Mouse (Mus musculus): ENCODE data around the gene 1700013F07Rik. TPM values are rescaled to one million over a fixed set of nuclear protein-coding genes. Genes with fewer than 3 reads are reported as not detected.
"Not testable (repeated sequence)": the region's sequence is repeated elsewhere in the genome, so short reads cannot be mapped to it uniquely, and the experiment has no call there.

1700013F07Rik gene
- polyA plus RNA-seq, 1 experiment from 2014 or later: not detected

DNA sequence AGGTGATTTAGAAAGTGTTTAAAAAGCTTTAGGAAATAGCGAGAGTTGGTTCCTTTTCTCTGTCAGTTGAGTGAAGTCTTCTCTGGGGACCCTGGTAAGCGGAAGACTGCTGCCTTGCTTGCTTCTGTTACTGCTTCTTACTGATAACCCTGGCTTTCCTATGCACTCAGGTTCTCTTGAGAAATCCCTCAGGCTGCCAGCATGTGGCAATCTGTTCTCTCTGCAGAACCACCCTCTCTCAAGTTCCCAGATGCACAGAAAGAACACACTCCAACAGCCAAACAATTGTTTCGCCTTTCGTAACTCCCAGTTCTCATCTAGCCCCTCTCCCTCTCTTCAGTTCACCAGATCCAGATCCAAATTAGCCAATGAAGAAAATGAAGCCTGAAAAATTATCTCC, 23.9 kb downstream of the 1700013F07Rik start:
- Histone ChIP-seq H3K4me2 (replicated peaks) (no peak overlapping the region), H3K36me3 (peaks cover 30% of the 10 kb centered on the region), H3K9me3 (no peaks in the 10 kb centered on the region), H3K27me3 (replicated peaks) (no peaks in the 10 kb centered on the region), H3K27ac (no peak overlapping the region), H3K4me1 (peaks cover 13% of the 10 kb centered on the region; the same call in 1 of the 2 replicates), H3K4me3 (no peak overlapping the region), H3K9ac (no peak overlapping the region)
- 96% methylated on average over 4 of the region's 4 CpGs for WGBS
- ATAC-seq (ENCODE audit: low FRiP score, low read depth): no peak

DNA sequence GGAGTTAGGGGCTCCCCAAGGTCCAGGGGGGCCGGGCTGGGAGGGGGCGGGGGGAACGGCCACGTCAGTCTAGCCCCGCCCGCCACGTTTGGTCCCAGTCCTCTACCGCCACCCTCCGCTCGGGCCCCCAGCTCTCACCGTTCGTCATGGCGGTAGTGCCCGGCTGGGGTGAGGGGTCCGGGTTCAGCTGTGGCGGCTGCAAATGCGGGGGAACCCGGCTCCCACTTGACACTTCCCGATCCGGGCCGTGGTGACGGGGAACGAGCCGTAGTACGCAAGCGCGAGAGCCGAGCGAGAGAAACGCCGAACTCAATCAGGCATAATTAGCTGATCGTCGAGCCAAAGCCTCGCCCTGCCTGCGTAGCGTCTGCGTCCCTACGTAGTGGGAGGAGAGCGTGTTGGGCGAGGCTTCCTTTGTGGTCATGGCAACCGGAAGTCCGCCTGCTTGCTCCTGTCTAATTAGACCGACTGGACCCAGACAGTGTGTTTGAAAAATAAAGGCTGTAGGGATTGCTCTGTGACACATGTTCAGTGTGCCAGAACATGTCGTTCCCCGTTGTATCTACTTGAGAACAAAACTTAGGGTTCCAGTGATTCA, 28.3 kb downstream of the 1700013F07Rik start, which contains the start of gene Tmem167b:
TSS of gene Tmem167b (minus strand) at position 334 of the 598 bp plus-strand sequence.
- WGBS: under 1% methylated on average over 45 of the region's 45 CpGs
- Histone ChIP-seq H3K4me3 (peak within 1 kb of the TSS; percentile 69), H3K27me3 (replicated peaks) (no peaks in the 10 kb centered on the region), H3K4me1 (peaks cover 17% of the 10 kb centered on the region), H3K9ac (peak within 1 kb of the TSS; percentile 73), H3K27ac (peak within 1 kb of the TSS; percentile 74), H3K4me2 (replicated peaks) (peak within 1 kb of the TSS; percentile 58), H3K36me3 (peaks cover 24% of the 10 kb centered on the region), H3K9me3 (no peaks in the 10 kb centered on the region)
- peak; percentile 99 for ATAC-seq (ENCODE audit: low FRiP score, low read depth)

DNA sequence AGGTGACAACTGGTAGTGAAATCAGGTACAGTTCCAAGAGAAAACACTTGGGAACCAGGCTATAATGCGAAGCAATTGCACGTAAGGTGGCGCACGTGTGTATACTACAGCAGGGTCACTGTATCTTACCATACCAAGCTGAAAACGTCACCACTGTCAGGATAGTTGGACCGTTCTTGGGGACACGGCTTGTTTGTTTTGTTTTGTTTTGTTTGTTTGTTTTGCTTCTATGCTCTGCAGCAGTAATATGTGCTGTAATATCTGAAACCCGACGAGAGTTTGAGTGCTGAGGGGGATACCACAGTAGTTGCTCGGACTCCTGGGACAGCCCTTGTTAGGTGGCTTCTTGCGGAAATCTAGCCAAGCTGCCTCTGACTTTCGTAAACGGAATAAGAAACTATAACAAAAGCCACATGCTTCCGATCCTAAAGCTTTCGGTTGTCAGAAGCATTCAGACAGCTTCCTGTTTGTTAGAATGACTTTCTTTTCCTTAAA, 28.9 kb downstream of the 1700013F07Rik start:
- Histone ChIP-seq H3K36me3 (peaks cover 20% of the 10 kb centered on the region), H3K27ac (peak overlapping the region; percentile 17; the same call in 1 of the 2 replicates), H3K4me2 (replicated peaks) (peak overlapping the region; percentile 58), H3K4me1 (peaks cover 17% of the 10 kb centered on the region), H3K9me3 (no peaks in the 10 kb centered on the region), H3K4me3 (peak overlapping the region; percentile 69), H3K9ac (0 out of 2 replicates have a peak overlapping the region, but pooled peaks have one; percentile 2), H3K27me3 (replicated peaks) (no peaks in the 10 kb centered on the region)
- 15% methylated on average over 15 of the region's 15 CpGs for WGBS
- ATAC-seq (ENCODE audit: low FRiP score, low read depth): peak; percentile 58

DNA sequence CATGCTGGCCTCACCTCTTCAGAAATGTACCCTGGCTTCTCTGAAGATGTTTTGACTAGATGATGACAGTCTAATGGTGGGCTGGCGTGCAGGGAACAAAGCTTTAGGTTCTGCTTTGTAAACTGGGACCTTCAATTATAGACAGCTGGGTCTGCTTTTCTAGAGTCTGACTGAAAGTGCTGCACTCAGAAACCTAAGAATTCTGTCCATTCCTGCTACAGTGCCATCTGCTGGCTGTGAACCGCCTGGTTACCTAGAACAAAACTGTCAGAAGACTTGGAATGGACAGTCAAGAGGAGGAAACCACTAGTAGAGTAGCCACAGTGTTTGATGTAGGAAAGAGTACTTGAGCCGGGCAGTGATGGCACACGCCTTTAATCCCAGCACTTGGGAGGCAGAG, 29.4 kb downstream of the 1700013F07Rik start:
- peak overlapping the region; percentile 58 for H3K4me2 ChIP-seq (replicated peaks)
- H3K36me3 ChIP-seq: peaks cover 15% of the 10 kb centered on the region
- 0 out of 2 replicates have a peak, but pooled peaks have one; percentile 3 for ATAC-seq (ENCODE audit: low FRiP score, low read depth)
- no peaks in the 10 kb centered on the region for H3K9me3 ChIP-seq
- peak overlapping the region; percentile 69; the same call in 1 of the 2 replicates for H3K4me3 ChIP-seq
- peak overlapping the region; percentile 17; the same call in 1 of the 2 replicates for H3K27ac ChIP-seq
- WGBS: 8% methylated on average over 4 of the region's 4 CpGs
- peaks cover 17% of the 10 kb centered on the region for H3K4me1 ChIP-seq
- no peaks in the 10 kb centered on the region for H3K27me3 ChIP-seq (replicated peaks)
- 0 out of 2 replicates have a peak overlapping the region, but pooled peaks have one; percentile 2 for H3K9ac ChIP-seq

DNA sequence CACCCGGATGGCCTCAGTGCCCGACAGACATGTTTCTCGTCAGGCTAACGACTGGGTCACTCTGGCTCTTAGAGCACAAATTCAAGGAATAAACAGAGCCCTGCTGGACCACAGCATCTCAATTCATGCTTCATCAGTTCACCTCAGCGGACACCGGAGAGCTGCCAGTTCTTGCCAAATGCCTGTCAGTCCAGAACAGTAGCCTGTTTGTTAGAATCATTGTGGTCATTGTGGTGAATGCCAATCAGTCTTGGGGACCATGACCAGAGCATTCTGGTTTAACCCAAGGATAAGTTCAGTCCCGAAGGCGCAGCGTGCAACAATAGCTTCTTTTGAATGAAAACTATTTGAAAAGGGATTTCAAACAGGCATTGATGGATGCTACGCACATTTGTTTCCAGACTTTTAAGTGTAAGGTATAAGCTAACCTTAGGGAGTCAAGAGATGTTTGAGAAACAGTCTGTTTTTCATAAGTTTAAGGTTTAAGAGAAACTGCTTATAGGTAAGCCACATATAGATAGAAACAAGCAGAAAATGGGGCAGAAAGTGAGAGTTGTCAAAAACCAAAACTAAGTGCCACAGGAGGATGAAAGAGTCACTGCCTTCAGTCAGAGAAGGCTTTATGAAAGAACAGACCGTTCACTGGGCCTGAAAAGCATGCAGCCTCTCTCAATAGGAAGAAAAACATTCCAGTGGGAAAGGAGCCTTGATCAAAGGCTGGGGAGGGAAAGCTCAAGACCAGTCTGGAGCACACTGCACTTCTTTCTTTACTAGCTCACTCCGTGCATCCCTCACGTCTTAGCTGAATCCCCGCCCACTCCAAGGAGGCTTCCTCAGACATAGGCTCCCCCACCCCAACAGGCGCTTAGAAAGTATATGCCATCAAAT, 34.3 kb downstream of the 1700013F07Rik start:
- H3K4me3 ChIP-seq: no peak overlapping the region
- no peak overlapping the region for H3K9ac ChIP-seq
- WGBS: 21% methylated on average over 15 of the region's 15 CpGs
- peak overlapping the region; percentile 33; the same call in 1 of the 2 replicates for H3K27ac ChIP-seq
- H3K4me1 ChIP-seq: peaks cover 16% of the 10 kb centered on the region
- H3K9me3 ChIP-seq: no peaks in the 10 kb centered on the region
- H3K4me2 ChIP-seq (replicated peaks): peak overlapping the region; percentile 19; the same call in 1 of the 2 replicates
- ATAC-seq (ENCODE audit: low FRiP score, low read depth): peak; percentile 49
- no peaks in the 10 kb centered on the region for H3K36me3 ChIP-seq
- H3K27me3 ChIP-seq (replicated peaks): no peaks in the 10 kb centered on the region

DNA sequence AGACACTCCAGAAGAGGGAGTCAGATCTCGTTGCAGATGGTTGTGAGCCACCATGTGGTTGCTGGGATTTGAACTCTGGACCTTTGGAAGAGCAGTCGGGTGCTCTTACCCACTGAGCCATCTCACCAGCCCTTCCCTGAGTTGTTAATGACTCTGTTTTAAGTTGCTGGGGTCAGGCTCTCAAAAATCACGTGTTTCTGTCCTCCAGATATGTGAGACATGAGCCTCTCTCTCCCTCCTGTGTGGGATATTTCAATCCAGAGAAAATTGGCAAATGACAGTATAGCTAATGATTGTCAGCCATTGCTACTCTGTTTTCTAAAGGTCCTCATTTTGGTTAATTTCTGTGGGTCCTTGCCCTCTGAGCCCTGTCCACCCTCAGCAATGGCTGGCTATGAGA, 35.7 kb downstream of the 1700013F07Rik start:
- H3K27ac ChIP-seq; ATAC-seq (ENCODE audit: low FRiP score, low read depth); H3K9ac ChIP-seq; H3K4me2 ChIP-seq (replicated peaks); H3K4me3 ChIP-seq; H3K9me3 ChIP-seq; H3K27me3 ChIP-seq (replicated peaks); H3K36me3 ChIP-seq: not testable (repeated sequence)
- peaks cover 24% of the 10 kb centered on the region for H3K4me1 ChIP-seq
- 64% methylated on average over 3 of the region's 3 CpGs for WGBS

DNA sequence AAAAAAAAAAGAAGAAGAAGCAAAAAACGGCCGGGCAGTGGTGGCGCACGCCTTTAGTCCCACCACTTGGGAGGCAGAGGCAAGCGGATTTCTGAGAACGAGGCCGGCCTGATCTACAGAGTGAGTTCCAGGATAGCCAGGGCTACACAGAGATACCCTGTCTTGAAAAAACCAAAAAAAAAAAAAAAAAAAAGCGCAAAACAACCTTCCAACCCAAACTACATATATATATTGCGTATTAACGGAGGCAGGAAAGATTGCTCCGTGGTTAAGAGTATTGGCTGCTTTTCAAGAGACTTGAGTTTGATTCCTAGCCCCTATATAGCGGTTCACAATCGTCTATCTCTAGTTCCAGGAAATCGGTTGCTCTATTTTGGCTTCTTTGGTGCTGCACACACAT, 36.9 kb downstream of the 1700013F07Rik start:
- Histone ChIP-seq H3K27me3 (replicated peaks) (no peaks in the 10 kb centered on the region), H3K4me2 (replicated peaks) (peak overlapping the region; percentile 73), H3K36me3 (no peaks in the 10 kb centered on the region), H3K9me3 (no peaks in the 10 kb centered on the region), H3K4me1 (peaks cover 24% of the 10 kb centered on the region), H3K4me3 (no peak overlapping the region), H3K9ac (no peak overlapping the region), H3K27ac (no peak overlapping the region)
- 88% methylated on average over 14 of the region's 14 CpGs for WGBS
- ATAC-seq (ENCODE audit: low FRiP score, low read depth): no peak

DNA sequence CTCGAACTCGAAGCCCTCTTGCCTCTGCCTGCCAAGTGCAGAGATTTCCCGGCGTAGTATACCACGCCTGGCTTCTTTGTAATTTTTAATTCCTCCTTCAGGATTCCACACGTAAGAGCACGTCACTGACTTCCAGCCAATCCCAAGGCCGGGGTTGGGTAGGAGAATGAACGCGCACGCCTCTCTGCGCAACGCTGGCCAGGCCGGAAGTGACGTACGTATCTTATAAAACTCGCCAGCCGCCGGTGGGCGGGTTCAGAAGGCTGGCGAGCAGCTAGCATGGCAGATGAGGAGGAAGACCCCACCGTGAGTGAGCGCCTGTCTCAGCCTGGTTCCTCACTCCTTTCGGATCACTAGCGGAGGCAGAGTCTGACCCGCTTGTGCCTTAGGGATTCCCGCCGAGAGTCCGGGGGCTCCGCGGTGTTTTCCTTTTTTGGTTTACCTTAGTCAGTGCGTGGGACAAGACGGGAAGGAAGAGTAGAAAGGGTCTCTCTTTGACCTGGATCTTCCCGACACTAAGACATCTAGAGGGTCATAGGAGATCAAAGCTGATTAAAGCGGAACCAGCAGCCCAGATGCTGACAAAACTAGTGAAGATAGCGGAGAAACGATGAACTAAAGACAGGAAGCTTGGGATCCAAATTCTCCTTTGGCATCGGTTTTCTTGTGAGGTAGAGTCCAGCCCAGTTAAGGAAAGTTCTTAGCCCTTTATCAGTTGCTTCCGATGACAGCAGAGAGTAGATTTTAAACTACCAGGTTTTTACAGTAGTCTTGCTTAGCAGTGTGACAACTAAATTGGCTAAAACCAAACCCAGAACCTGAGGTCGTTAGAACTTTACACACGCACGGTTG, 37.7 kb downstream of the 1700013F07Rik start, which contains the start of gene Taf13:
TSS of gene Taf13 (plus strand) at position 256 of the 852 bp plus-strand sequence.
- H3K4me2 ChIP-seq (replicated peaks): peak within 1 kb of the TSS; percentile 73
- WGBS: 1% methylated on average over 42 of the region's 42 CpGs
- H3K27me3 ChIP-seq (replicated peaks): no peaks in the 10 kb centered on the region
- H3K4me1 ChIP-seq: peaks cover 24% of the 10 kb centered on the region
- H3K9me3 ChIP-seq: no peaks in the 10 kb centered on the region
- peak within 1 kb of the TSS; percentile 74 for H3K9ac ChIP-seq
- peak within 1 kb of the TSS; percentile 63 for H3K4me3 ChIP-seq
- H3K27ac ChIP-seq: 0 out of 2 replicates have a peak within 1 kb of the TSS, but pooled peaks have one; percentile 42
- no peaks in the 10 kb centered on the region for H3K36me3 ChIP-seq
- peak; percentile 94 for ATAC-seq (ENCODE audit: low FRiP score, low read depth)

DNA sequence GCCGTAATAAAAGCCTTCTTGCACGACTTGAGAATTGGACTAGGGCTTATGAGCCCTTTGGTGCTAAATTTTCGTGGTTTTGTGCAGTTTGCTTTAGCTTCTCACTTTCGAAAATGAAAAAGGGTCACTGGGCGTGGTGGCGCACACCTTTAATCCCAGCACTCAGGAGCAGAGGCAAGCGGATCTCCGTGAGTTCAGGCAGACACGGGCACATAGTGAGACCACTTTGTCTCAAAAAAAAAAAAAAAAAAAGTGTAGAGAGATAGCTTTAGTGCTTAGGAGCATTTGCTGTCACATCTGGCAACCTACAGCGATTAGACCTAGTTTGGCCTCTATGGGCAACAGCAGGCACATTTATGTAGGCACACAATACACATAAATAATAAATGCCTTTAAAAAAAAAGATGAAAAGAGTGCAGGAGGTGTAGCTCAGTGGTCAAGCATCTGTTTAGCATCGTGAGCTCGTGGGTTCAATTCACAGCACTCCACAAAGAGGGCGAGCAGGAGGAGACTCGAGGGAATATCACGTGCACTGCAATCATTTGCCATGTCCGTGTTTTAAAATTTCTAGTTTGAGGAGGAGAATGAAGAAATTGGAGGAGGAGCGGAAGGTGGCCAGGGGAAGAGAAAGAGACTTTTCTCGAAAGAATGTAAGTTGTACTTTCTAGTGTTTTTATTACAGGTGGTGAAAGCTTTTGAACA, 38.5 kb downstream of the 1700013F07Rik start:
- H3K27me3 ChIP-seq (replicated peaks): no peaks in the 10 kb centered on the region
- no peaks in the 10 kb centered on the region for H3K9me3 ChIP-seq
- peak overlapping the region; percentile 74 for H3K9ac ChIP-seq
- H3K4me2 ChIP-seq (replicated peaks): peak overlapping the region; percentile 73
- no peaks in the 10 kb centered on the region for H3K36me3 ChIP-seq
- H3K27ac ChIP-seq: no peak overlapping the region
- peak overlapping the region; percentile 63 for H3K4me3 ChIP-seq
- 44% methylated on average over 18 of the region's 18 CpGs for WGBS
- ATAC-seq (ENCODE audit: low FRiP score, low read depth): no peak
- H3K4me1 ChIP-seq: peaks cover 24% of the 10 kb centered on the region

DNA sequence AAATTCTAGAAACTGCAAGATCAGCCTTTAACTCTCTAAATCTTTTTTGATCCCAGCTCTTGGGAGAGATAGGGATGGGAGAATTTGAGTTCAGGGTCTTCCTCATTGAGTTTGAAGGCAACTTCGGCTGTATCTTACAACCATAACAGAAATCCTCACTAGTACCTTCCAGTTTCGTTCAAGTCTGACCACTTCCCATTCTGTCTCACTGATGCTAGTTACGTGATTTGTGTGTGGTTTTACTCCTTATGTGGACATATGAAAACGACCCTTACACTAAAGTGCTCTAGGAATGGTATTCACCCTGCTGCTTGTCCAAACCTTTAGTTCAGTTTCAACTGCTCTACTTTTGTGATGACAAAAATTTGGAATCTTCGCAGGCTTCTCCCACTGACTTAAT, 40.1 kb downstream of the 1700013F07Rik start:
- no peak for ATAC-seq (ENCODE audit: low FRiP score, low read depth)
- Histone ChIP-seq H3K4me2 (replicated peaks) (0 out of 2 replicates have a peak overlapping the region, but pooled peaks have one; percentile 73), H3K9ac (no peak overlapping the region), H3K36me3 (peaks cover 7% of the 10 kb centered on the region; the same call in 1 of the 2 replicates), H3K4me3 (no peak overlapping the region), H3K4me1 (peaks cover 21% of the 10 kb centered on the region), H3K27me3 (replicated peaks) (no peaks in the 10 kb centered on the region), H3K9me3 (no peaks in the 10 kb centered on the region), H3K27ac (no peak overlapping the region)
- WGBS: 93% methylated on average over 5 of the region's 5 CpGs

DNA sequence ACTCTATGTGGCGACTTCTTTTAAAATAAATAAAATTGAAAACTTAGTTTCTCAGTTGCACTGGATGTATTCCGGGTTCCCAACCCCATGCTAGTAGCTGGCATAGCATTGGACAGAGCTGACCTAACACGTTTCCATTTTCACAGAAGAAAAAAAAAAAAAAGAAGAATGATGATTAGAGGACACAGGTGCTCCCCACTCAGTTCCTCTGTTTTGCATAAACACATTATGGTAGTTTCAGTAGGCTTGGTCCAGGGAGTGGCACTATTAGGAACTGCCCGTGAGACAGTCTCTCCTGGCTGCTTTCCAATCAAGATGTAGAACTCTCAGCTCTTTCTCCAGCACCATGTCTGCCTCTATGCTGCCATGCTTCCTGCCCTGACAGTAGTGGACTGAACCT, 50.6 kb downstream of the 1700013F07Rik start:
- Histone ChIP-seq H3K4me1 (peaks cover 4% of the 10 kb centered on the region; the same call in 1 of the 2 replicates), H3K4me3 (no peak overlapping the region), H3K36me3 (no peaks in the 10 kb centered on the region), H3K9me3 (no peaks in the 10 kb centered on the region), H3K27ac (no peak overlapping the region), H3K9ac (no peak overlapping the region), H3K4me2 (replicated peaks) (no peak overlapping the region), H3K27me3 (replicated peaks) (no peaks in the 10 kb centered on the region)
- WGBS: 84% methylated on average over 4 of the region's 4 CpGs
- no peak for ATAC-seq (ENCODE audit: low FRiP score, low read depth)

All from neural tube, embryonic 12.5 days (tissue).